Mouse (Mus musculus) liver, embryonic 14.5 days (tissue): Measurements from ENCODE around the gene Gm10226. TPM values are rescaled to one million over a fixed set of nuclear protein-coding genes. Genes with fewer than 3 reads are reported as not detected.
"Not testable (repeated sequence)": the region's sequence is repeated elsewhere in the genome, so short reads cannot be mapped to it uniquely, and the experiment has no call there.

Experiments used
- ATAC-seq: fragments of 200-750 bp; cut with Nextera tagmentation; 2 replicates; pipeline ENCODE4 v1.8.0; 2017; ENCODE audit warnings: moderate number of reproducible peaks, mild to moderate bottlenecking, moderate library complexity; ENCODE audit not compliant: insufficient read depth
- DNase-seq, 3 experiments: peaks; one replicate each; pipeline ENCODE4 v3.0.0-alpha.2; 2012 to 2013; ENCODE audit warnings: low read depth in 3 of 3, low spot score in 3 of 3
- H3K27ac ChIP-seq: fragments of 300-500 bp; sonication (generic); 2 replicates; pipeline ENCODE4 v1.5.1; 2014; ENCODE audit warnings: moderate library complexity, mild to moderate bottlenecking, control low read depth, inconsistent platforms
- H3K27me3 ChIP-seq: fragments of 300-500 bp; sonication (generic); 2 replicates; pipeline ENCODE4 v1.6.1; 2014; ENCODE audit warnings: mild to moderate bottlenecking, low read length, moderate library complexity; ENCODE audit not compliant: control insufficient read depth, insufficient read depth
- H3K36me3 ChIP-seq: fragments of 300-500 bp; sonication (generic); replicated peaks from 2 replicates; pipeline ENCODE4 v1.6.1; 2014; ENCODE audit warnings: low read depth; ENCODE audit not compliant: control insufficient read depth, insufficient read depth
- H3K4me1 ChIP-seq, 2 experiments: fragments of 200-500 bp in 1 of 2; fragments of 300-500 bp in 1 of 2; sonication (generic) in 1 of 2; replicated peaks; 2 replicates each; pipeline ENCODE4 v1.6.1; 2012 to 2014; ENCODE audit warnings: antibody characterized with exemption in 1 of 2, inconsistent platforms in 1 of 2, low read length in 1 of 2; ENCODE audit not compliant: control insufficient read depth in 2 of 2, insufficient read depth in 2 of 2
- H3K4me2 ChIP-seq: fragments of 300-500 bp; sonication (generic); 2 replicates; pipeline ENCODE4 v1.6.1; 2014; ENCODE audit warnings: low read depth, mild to moderate bottlenecking, control low read depth, moderate library complexity
- H3K4me3 ChIP-seq, 2 experiments: fragments of 200-500 bp in 1 of 2; fragments of 300-500 bp in 1 of 2; sonication (generic) in 1 of 2; 2 replicates each; pipeline ENCODE4 v1.5.1; 2012 to 2014; ENCODE audit warnings: low read depth in 2 of 2, low read length in 2 of 2, mild to moderate bottlenecking in 2 of 2, control low read depth in 1 of 2, inconsistent platforms in 1 of 2, moderate library complexity in 1 of 2; ENCODE audit not compliant: insufficient read depth in 1 of 2
- H3K9ac ChIP-seq: fragments of 300-500 bp; sonication (generic); replicated peaks from 2 replicates; pipeline ENCODE4 v1.6.1; 2014; ENCODE audit warnings: mild to moderate bottlenecking, control low read depth, moderate library complexity
- H3K9me3 ChIP-seq: fragments of 300-500 bp; sonication (generic); 2 replicates; pipeline ENCODE4 v1.6.1; 2016; ENCODE audit warnings: low read length, mixed read lengths; ENCODE audit not compliant: control insufficient read depth
- CTCF ChIP-seq: IDR thresholded peaks from 2 replicates; pipeline ENCODE4 v1.5.1; 2016; ENCODE audit warnings: antibody characterized with exemption, low read depth, control low read depth
- EP300 ChIP-seq: IDR thresholded peaks from 2 replicates; pipeline ENCODE4 v1.6.1; 2016; ENCODE audit warnings: antibody characterized with exemption, low read depth
- WGBS: fragments of 180-500 bp; shearing (Covaris S2); extraction: QIAGEN DNeasy Blood & Tissue Kit; methylation state at CpG from one replicate; pipeline ENCODE4 v1.1.7; 2014; ENCODE audit not compliant: insufficient replicate concordance; 5-methylcytosine and 5-hydroxymethylcytosine counted together
- polyA plus RNA-seq, 2 experiments: library from polyadenylated mRNA; depleted of rRNA in 1 of 2; stranded (reverse) in 1 of 2; unstranded in 1 of 2; fragments of >200 nt; fragmentation: Nextera tagmentation in 1 of 2; extraction: Ambion mirVana in 1 of 2; gene quantifications; 2 replicates each; pipeline versions ENCODE4 v1.2.1 to v1.2.3; 2012 to 2014

Gm10226 gene
- polyA plus RNA-seq (2012; rRNA removed) (2.3 TPM in 1 of 2 replicates, not detected in the other), polyA plus RNA-seq (2014; fragmentation: Nextera tagmentation; extraction: Ambion mirVana) (5.0 and 6.1 TPM in 2 replicates)

DNA sequence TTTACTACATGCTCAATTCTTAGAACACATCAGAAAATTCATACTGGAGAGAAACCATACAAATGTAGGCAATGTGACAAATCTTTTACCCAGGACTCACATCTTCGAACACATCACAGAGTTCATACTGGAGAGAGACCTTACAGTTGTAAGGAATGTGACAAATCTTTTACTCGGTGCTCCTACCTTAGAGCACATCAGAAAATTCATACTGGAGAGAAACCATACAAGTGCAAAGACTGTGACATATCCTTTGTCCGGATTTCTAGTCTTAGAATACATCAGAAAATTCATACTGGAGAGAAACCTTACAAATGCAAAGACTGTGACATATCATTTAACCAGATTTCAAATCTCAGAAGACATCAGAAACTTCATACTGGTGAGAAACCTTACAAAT is at the start of gene Gm10226:
Gene Gm10226 (plus strand): TSS at position 301 of the 400 bp plus-strand sequence.
- Histone ChIP-seq H3K36me3 (peaks cover 8% of the 10 kb centered on the region; the same call in 1 of the 2 replicates), H3K4me1 (no peaks in the 10 kb centered on the region), H3K9me3 (no peaks in the 10 kb centered on the region), H3K27ac (no peak within 1 kb of the TSS), H3K9ac (no peak within 1 kb of the TSS), H3K4me3 (no peak within 1 kb of the TSS), H3K27me3 (no peaks in the 10 kb centered on the region), H3K4me2 (no peak within 1 kb of the TSS)
- 72% methylated on average over 3 of the region's 3 CpGs for WGBS
- DNase-seq (no peak), ATAC-seq (no peak)
- no peak for TF ChIP-seq EP300
- no peak for TF ChIP-seq CTCF

DNA sequence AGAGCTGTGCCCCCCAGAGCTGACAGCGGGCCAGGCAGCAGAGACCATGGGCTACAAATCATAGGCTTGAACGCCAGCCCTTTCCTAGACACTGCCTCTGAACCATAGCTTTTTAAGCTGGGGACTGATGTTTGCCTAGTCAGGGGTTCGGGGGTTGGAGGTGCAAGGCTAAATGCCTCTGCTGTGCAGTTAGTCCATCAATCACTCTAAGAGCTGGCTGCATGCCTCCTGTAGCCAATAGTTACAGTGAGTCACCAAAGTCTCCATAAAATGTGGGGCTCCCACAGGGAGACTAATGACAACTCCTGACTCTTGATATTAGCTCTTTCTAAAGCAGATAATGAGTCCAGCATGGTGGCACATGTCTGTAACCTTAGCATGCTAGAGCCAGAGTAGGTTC is 42.9 kb upstream of the Gm10226 start:
- Histone ChIP-seq H3K27me3 (no peaks in the 10 kb centered on the region), H3K4me2 (no peak overlapping the region), H3K9me3 (no peaks in the 10 kb centered on the region), H3K4me3 (no peak overlapping the region), H3K4me1 (peaks cover 0 to 8% of the 10 kb centered on the region in 2 experiments; a peak in 3 of 4 replicates), H3K36me3 (no peaks in the 10 kb centered on the region), H3K9ac (no peak overlapping the region), H3K27ac (no peak overlapping the region)
- ATAC-seq (no peak), DNase-seq (no peak)
- WGBS: 60% methylated on average over 3 of the region's 3 CpGs
- TF ChIP-seq EP300 (no peak), CTCF (no peak)

DNA sequence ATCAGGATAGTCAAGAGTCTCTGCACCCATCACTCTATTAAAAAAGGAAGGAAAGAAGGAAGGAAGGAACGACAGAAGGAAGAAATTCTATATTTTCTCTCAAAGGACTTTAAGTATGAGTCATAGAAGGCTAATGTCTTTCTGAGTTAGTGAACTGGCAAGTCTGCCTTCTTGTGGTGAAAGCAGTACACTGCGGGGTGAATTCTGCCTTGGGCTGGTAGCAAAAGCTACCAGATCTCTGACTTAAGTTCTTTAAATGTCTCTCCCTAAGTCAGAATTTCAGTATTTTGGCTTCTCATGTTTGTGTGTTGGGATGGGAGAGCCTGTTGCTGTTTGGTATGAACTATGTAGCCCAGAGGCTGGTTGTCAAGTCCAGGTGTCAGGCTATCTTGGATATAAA is 41.7 kb upstream of the Gm10226 start:
- Histone ChIP-seq H3K4me2 (peak overlapping the region; percentile 62), H3K27ac (peak overlapping the region; percentile 57), H3K9ac (peak overlapping the region; percentile 48), H3K36me3 (no peaks in the 10 kb centered on the region), H3K4me1 (peaks cover 0 to 8% of the 10 kb centered on the region in 2 experiments; a peak in 3 of 4 replicates), H3K4me3 (peak overlapping the region; percentile 60 to 94), H3K9me3 (no peaks in the 10 kb centered on the region), H3K27me3 (no peaks in the 10 kb centered on the region)
- TF ChIP-seq CTCF (peak; percentile 56), EP300 (no peak)
- peak; percentile 41 to 50 (median 41) for DNase-seq
- ATAC-seq: peak; percentile 53; the same call in 1 of the 2 replicates
- 22% methylated on average over 2 of the region's 2 CpGs for whole genome bisulfite sequencing

DNA sequence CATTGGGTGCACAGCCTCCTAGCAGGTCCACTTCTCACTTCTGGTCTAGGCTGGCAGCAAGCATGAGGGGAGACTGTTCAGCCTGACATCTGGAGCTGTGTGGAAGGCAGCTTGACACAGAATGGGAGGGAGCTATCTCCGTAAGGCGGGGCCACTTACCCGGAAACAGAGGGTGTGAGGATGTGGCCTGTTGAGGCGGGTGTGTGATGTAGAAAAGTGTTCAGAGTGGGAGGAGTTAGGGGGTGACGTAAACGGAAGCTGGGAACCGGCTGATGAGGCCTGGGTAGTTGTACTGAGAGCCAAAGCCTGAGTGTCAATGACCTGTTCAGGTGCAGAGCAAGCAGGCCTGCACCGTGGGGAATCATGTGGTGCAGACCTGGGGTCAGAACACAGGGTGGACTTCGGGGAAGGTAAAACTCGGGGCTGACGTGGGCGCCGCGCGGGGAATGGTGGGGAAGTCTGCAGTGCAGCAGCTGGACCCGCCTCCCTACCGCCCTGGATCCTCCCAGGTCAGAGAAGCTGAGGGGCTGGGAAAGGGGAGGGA is 41.2 kb upstream of the Gm10226 start, which contains the start of gene Zfp983:
Gene Zfp983 (plus strand): TSS at position 261 of the 544 bp plus-strand sequence.
- ATAC-seq (peak; percentile 100), DNase-seq (peak; percentile 89 to 91 (median 90))
- H3K9me3 ChIP-seq, H3K4me1 ChIP-seq, H3K36me3 ChIP-seq, H3K27me3 ChIP-seq: not testable (repeated sequence)
- Histone ChIP-seq H3K4me3 (peak within 1 kb of the TSS; percentile 60 to 94), H3K4me2 (peak within 1 kb of the TSS; percentile 62), H3K9ac (peak within 1 kb of the TSS; percentile 48), H3K27ac (peak within 1 kb of the TSS; percentile 57)
- WGBS: under 1% methylated on average over 17 of the region's 17 CpGs

DNA sequence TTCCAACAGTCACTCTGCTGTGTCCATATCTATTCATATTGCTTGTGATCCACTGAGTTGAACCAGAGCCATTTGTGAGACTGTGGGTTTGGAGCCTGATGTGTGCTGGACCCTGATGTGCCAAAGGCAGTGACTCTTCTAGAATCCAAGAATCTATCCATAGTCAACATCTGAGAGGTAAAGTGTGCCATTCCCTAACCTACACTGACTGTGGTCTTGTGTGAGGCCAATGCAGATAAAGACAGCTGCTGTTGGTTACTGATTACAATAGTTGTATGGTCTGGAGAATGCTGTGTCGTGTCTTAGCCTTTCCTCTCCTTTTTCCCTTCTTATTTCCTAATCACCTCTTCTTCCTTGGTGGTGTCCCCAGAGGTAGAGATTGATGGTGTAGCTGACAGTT is 12.8 kb upstream of the Gm10226 start:
- H3K4me1 ChIP-seq: peaks cover 9 to 10% of the 10 kb centered on the region in 2 experiments
- peak; percentile 68 for TF ChIP-seq EP300
- DNase-seq (peak; percentile 46 to 67 (median 61)), ATAC-seq (peak; percentile 51)
- 0% methylated on average over 1 of the region's 1 CpGs for WGBS
- peak overlapping the region; percentile 79 for H3K27ac ChIP-seq
- peak overlapping the region; percentile 74 for H3K4me2 ChIP-seq
- not testable (repeated sequence) for H3K36me3 ChIP-seq, H3K9me3 ChIP-seq, H3K27me3 ChIP-seq
- peak overlapping the region; percentile 30 to 65; a peak in 2 of 4 replicates for H3K4me3 ChIP-seq
- H3K9ac ChIP-seq: peak overlapping the region; percentile 59; the same call in 1 of the 2 replicates
